Mouse (Mus musculus) right cerebral cortex, adult 2 months (tissue): ENCODE measurements around the gene Lsm14b.

ENCODE experiments used
- DNase-seq, 2 experiments: peaks; one replicate each; pipeline ENCODE4 v3.0.0; 2021 to 2022; ENCODE audit warnings: low spot score in 2 of 2

Lsm14b gene

DNA sequence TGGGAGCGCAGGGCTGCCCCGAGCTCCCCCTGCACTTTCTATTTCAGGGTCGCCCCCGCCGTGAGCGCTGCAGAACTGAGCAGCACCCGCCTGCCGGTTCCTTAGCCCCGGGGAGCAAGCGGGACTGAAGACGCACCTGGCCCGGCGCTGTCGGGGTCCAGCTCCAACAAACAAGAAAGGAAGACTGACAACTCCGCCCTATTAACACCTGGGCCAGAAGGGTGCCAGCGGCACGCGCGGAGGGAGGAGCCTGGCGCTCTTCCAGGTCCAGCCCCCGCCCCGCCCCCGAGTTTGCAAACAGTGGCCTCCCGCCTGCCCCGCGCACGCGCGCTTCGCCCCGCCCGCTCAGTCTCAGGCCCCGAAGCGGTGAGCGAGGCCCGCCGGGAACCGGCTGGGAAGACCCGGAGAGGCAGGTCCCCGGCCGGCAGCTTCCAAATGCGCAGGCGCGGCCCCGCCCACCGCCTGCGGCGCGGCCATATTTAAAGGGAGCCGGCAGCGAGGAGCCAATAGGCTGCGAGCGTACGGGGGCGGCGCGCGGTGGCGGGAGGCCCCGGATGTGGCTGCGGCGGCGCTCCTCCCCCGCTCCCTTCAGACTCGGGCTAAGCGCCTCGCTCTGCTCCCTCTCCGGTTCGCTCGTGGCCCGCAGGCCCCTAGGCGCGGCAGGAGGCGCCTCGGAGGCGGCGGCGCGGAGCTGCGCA, at the start of gene Lsm14b:
Gene Lsm14b (plus strand): TSS at position 587 of the 698 bp plus-strand sequence.
- DNase-seq, result peak; percentile 96 to 98

DNA sequence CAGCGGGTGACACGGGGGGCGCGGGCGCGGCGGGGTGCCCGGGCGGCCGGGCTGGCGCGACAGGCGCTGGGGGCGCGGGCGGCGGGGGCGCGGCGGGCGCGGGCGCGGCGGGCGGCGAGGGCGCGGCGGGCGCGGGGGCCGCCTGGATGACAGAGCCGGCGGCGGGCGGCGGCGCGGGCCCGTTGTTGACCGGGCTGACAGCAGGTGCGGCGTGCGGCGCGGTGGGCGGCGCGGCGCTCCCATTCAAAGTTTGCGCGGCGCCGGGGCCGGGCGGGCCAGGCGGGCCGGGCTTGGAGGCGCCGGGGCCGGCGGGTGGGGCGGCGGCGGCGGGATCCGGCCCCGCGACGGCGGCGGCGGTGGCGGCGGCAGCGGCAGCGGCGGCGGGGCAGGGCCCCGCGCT, 48.9 kb upstream of the Lsm14b start:
- no peak for DNase-seq

DNA sequence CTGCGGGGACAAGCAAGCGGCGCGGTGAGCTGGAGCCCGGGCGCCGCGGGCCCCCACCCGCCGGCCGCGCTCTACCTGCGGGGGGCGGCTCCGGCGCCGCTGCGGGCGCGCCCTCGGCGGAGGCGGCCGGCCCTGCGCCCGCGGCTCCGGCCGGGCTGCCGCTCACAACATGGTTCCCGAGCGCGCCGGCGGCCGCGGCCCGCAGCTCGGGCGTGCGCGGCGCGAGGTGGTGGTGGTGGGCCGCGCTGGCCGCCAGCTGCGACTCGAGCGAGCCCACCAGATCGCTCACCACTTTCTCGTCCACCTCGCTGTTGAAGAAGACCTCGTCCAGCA, 48.5 kb upstream of the Lsm14b start:
- DNase-seq, result no peak

GRCm38 (mm10) chr2:179976628-179977343, 48.0 kb upstream of the Lsm14b start, which contains the start of gene Taf4:
Gene Taf4, minus strand, starts transcription at chr2:179976646.
- peak; percentile 86 to 87 for DNase-seq

GRCm38 (mm10) chr2:179977344-179978025, 47.3 kb upstream of the Lsm14b start:
- peak; percentile 39 to 54 for DNase-seq

DNA sequence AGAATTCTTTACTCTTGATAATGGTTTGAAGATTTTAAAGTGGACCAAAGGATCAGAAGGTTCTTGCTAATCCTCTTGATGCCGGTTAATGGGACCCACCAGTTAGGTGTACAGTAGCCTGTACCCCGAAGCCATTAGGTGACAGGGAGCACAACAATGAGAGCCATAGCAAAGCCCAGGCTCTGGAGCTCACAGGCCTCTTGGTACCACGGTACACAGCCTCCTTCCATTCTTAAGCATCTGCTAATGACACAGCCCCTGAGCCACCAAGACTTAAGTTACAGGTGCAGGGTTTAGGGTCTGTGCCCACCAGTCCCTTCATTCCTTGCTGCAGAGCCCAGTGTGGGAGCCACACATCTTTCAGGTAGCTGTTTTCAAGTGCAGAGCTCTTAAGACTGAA, 46.5 kb upstream of the Lsm14b start:
- DNase-seq, result no peak

- DNase-seq, result peak; percentile 49 to 52
Measured at GRCm38 (mm10) chr2:179979836-179980235, 45.0 kb upstream of the Lsm14b start.

DNA sequence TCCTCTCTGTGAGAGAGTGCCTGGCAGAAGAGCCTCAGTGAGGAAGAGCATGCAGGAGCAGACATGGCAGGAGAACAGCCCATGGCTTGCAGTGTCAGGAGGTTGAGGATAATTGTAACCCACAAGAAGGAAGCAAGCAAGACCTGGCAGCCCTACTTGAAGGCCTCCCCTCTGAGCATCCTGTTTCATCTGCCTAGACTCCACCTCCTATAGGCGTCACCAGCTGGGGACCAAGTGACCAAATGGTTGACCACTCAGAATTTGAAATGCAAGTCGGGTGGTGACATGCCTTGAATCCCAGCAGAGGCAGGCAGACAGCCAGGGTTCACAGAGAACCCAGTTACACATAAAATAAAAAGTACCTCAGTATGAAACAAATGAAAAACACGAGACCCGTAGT, 44.2 kb upstream of the Lsm14b start:
- DNase-seq, result no peak

GRCm38 (mm10) chr2:179982715-179983114, 42.1 kb upstream of the Lsm14b start:
- no peak for DNase-seq

GRCm38 (mm10) chr2:179984830-179985229, 40.0 kb upstream of the Lsm14b start:
- no peak for DNase-seq

DNA sequence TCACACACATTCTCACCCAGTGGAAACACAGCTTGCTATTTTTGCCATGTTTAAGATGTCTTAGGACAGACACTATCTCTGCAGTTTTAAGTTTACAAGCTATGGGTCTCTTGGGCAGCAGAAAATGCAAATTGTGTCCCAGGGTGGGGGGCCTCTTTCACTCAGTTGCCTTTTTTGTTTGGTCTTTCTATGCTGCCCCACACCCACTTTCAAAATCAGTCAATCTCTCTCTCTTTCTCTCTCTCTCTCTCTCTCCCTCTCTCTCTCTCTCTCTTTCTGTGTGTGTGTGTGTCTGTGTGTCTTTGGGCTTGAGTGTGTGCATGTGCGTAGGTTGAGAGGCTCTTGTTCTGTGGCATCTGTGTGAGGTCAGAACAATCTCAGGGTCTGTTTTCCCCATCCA, 39.1 kb upstream of the Lsm14b start:
- no peak for DNase-seq

DNA sequence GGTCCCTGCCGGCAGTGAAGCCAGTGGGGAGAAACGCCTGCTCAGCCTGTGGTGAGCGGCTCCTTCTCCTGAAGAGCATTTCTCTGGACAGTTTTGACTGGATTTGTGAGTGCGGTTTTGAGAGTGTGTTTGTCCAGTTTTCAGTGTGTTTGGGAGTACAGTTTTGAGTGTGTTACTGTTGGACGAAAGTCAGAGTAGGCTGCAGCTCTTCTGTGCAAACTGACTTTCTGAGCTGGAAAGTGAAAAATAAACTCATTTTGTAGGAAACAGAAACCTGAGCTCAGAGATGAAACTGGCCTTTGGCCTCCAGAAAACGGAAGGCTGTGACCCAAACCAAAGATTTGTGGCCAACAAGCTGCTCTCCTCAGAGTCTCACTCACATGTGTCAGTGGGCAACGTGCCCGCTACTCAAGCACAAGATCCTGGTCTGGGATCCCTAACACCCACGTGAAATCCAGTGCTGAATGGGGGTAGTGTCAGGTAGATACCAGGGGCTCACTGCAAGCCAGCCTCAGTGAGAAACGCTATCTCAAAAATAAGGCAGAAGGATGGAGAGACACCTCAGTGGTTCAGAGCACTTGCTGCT, 38.3 kb upstream of the Lsm14b start:
- DNase-seq, result no peak

DNA sequence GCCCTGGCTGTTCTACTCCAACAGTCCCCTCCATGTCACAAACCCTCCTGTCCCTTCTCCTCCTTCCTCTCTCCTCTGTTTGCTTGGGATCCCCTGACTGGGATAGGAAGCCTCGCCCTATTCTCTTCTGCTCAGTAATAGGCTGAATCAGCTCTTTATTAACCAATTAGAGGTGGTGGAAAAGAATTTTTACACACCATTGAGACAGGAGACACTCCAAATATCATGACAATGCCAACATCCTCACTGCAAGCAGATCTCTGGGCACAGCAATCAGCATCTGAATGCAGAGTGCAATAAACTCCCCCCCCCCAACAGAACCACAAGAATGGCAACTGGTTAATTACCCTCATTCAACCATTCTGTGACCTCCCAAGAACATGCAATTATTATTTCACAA, 35.7 kb upstream of the Lsm14b start:
- no peak for DNase-seq

GRCm38 (mm10) chr2:179993071-179993470, 31.7 kb upstream of the Lsm14b start:
- no peak for DNase-seq

DNA sequence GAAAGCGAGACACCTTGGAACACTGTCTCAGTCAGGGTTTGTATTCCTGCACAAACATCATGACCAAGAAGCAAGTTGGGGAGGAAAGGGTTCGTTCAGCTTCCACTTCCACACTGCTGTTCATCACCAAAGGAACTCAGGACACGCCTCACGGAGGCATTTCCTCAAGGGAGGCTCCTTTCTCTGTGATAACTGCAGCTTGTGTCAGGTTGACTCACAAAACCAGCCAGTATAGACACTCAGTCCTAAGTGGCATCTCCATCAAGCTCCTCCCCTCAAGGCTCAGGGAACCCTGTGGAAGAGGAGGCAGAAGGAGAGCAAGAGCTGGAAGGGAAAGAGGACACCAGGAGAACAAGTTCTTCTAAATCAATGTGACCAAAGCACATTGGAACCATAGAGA, 26.4 kb upstream of the Lsm14b start:
- DNase-seq, result no peak

GRCm38 (mm10) chr2:180001635-180002034, 23.2 kb upstream of the Lsm14b start:
- no peak for DNase-seq

GRCm38 (mm10) chr2:180005656-180006351, 19.0 kb upstream of the Lsm14b start:
- no peak for DNase-seq

DNA sequence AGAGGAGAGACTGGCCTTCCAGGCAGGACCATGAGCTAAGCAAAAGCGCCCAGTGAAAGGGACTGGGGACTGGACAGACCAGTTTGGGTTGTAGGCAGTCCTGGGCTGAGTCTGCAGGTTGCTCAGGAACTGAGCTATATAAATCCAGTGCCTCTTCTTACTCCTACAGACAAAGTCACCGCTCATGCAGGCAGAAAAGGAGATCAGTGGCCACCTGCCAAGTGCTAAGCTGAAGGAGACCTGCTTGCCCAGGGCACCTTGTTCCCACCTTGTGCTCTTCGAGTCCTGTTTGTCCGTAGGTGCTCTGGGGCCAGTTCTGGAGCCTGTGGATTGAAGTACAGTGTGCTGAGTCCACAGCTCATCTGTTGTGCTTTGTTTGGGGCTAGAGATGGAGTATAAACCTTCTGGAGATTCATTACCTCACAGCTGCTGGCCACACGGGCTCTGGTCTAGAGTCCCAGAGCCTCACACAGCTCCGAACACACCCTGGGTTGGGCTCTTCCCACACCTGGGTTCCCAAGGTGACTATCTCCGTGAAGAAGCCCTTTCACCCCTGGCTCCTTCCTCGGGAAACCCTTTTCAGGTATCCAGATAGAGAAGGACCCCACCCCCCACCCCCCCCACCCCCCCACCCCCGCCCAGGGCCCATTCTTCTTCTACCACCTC, 18.3 kb upstream of the Lsm14b start:
- DNase-seq, result no peak

GRCm38 (mm10) chr2:180010686-180011085, 14.1 kb upstream of the Lsm14b start:
- DNase-seq, result no peak

DNA sequence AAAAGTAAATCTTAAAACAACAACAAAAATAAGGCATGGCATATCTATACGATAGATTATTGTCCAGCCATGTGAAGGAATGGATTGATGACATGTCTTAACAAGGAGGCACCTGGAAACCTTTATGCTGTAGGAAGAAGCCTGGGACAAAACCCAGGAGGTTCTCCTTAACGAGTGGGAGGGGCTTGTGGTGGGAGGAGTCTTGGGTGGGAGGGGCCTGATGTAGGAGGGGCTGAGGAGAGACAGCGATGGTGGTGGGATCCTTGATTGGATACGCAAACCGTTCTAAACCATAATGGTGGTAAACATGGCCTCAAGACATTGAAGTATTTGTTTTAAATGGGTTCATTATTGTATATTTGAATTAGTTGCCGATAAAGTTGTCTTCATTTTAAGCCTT, 13.4 kb upstream of the Lsm14b start:
- no peak for DNase-seq

GRCm38 (mm10) chr2:180013686-180014085, 11.1 kb upstream of the Lsm14b start:
- DNase-seq, result no peak
